Mouse (Mus musculus) naive thymus-derived CD4-positive, alpha-beta T cell, adult 2 months (primary cell): ENCODE results near the gene Ccdc85c.
A peak's percentile ranks its signal among the peaks of the same experiment; 100 is the strongest.

Source experiments
- DNase-seq: peaks from one replicate; pipeline ENCODE4 v3.0.0-alpha.2; 2011; ENCODE audit warnings: low read depth

Gene Ccdc85c

DNA sequence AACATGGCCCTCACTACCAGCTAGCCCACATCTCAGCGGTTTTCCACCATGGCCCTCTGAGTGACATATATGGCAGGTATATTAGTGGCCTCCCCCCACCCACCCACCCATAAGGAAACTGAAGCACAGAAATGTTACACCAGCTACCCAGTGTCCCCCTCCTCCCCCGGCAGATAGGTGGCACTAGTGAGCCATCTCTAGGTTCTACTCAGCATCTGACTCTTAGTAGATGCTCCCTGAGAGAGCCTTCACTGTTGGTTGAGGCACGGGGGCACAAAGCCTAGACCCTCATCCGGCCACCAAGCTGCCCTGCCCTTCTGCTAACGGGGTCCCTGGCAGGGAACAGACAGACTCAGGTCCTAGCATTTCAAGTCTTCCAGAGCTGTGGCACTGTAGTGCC is 57.7 kb downstream of the Ccdc85c start:
- peak; percentile 43 for DNase-seq

DNA sequence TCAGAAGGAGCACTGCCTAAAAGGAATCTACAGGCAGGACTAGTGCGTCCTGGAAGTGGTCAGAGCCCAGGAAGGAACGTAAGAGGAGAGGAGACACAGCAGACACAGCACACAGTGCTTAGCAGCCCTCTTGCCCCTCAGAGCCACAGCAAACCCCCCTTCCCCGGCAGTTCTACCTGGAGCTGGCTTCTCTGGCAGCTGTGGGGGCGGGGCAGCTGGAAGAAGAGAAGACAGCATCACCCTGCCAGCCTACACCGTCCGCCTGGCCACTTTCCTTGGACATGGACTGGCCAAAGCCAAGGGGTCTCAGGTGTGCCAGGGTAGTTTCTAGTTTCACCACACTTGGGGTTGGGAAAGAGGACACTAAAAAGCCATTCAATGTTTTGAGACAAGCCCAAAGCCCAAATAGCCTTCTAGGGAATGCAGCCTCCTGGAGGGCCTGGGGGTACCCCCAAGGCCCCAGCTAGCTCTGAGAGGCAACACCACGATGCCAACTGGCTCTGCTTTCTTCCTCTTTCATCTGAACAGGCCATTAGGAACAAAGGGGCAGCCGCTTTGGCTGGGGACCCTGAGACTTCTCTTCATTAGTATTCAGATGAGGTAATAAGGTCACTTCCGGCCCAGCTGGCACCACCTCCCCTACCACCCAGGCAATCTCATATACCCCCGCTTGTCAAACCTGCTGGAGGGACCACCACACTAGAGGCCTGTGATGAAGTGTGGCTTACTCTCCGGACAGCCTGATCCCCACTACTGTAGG is 58.4 kb downstream of the Ccdc85c start:
- DNase-seq = no peak

DNA sequence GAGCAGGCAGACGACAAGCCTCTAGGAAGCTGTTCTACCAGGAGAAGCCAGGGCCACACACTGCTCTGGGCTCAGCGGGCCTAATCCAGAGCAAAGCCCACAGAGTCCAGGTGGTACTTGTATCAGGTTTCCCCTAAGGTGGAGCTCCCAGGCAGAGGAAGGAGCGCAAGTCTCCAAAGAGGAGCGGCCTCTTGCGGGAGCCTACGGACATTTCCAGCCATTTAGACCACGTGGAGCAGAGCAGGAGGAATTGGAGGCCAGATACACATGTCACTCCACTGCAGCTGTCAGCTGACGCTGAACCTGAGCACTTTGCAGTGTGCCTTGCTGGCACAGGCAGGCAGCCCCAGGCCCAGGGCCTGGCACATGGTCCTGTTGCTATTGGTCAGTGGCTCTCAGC is 60.1 kb downstream of the Ccdc85c start:
- DNase-seq = no peak

DNA sequence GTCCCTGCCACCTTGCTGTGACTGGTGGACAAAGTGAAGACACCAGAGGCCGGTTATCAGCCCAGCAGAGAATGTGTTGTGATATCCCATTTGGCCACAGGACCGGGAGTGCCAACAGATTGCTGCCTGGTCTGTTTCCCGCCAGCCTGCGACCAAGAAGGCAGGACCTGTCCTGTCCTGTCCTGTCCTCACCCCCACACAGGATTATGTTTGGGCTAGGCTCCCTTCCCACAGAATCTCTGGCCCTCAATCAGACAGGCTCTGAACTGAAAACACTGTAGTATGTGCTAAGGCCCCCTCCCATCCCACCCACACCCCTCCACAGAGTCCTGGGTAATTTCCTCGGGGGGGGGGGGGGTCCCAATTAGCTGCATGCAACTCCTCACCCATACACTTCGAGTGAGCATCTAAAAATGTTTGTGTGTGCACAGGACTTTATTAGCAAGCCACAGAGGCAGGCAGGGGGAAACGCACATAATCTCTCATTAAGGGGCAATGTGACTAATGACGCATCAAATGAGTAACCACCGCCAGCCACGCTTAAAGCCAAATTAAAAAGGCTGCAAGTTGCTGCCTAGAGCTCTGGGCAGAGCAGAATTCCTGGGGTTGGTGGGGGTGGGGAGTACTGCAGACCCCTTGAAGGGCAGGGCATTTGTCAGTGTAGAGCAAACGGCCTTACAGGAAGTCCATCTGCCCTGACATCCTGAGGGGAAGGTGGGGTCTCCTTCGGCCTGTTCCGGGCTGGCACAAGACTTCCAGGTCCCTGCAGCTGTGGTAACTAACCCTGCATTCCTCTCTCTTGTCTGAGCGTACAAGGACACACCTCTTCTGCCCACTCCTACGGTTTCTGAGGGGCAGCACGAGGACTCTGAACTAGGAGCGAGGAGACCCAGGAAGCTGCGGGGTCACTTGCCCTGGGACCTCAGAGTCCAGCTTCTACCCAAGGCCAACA is 61.9 kb downstream of the Ccdc85c start:
- DNase-seq = no peak

DNA sequence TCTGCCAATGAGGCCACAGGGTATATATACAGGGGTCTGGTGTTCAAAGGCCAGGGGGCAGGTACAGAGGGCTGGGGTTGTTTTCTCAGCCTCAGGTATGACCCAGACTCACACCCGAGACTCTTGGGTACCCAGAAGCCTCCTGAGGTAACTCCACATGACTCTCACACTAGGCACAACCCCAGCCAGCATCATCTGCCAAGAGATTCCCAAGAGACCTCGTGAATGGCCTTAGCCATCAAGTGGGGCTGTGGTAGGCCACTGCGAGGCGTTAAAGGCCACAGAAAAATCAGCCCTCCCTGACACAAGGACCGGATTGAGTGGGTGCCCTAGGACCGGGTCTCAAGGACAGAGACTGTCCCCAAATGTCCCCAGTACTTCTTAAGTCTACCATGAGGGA is 62.7 kb downstream of the Ccdc85c start:
- DNase-seq = no peak

DNA sequence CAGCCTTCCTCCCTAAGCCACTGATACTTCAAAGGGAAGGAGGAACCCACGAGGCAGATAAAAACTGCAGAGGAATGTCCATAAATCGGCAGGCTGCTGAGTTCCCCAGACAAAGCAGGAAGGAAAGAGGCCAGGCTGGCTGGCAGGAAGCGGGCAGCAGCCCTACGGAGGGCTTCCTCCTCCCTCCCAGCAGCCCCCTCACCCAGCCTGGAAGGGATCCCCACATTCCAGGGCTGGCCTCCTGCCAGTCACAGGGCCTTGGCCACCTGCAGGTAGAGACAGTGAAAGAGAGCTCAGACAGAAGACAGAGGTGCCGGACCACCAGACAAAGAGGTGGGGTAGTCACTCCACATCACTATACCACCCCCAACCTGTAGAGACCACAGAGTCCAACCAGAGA is 63.2 kb downstream of the Ccdc85c start:
- no peak for DNase-seq

DNA sequence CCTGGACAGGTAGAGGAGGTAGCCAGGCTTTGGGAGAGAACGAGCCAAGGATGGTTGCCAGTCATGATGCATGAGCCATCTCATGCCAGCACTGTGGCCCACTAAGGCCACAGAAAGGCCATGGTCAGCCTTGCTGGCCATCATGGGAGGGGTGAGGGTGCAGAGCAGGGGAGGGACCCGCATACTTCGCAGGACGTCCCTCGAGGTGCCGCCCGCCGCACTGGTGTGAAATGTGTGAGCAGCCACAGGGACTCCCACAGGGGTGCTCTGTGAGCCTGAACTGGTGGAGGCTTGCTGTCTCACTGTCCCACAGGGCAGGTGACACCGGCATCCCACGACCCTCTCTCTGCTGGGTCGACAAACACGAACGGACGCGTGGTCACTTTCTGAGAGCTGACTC is 64.6 kb downstream of the Ccdc85c start:
- DNase-seq = no peak

DNA sequence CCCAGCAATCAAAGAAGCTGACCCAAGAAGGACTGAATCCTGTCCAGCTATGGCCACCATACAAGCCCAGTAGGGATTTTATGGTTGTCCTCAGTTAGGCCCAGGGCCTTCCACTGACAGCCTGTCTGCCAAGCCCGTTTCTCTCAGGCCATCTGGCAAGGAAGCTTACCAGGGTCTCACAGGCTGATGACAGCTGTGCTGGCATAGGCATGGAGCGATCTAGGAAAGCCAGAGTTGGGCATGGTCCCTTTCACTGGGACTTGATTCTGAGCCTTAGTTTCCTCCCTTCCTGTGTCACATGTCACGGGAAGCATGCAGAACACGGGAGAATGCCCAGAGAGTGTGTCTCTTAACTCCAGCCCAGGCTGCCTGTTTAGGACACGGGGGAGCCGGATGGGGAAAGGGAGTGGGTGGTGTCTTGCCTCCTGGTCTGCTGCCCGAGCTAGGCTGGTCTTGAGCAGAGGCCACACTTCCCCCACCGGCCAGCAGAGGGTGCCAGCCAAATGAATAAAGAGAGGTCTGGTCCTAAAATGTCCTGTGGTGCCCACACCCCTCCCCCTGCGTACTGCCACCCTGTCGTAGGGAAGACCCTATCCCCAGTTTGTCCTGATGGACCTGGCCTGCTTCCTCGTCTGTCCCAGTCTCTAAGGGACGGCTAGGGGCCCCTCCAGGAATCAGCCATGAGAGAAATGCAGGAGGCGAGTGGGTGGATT is 66.3 kb downstream of the Ccdc85c start:
- DNase-seq = peak; percentile 59

DNA sequence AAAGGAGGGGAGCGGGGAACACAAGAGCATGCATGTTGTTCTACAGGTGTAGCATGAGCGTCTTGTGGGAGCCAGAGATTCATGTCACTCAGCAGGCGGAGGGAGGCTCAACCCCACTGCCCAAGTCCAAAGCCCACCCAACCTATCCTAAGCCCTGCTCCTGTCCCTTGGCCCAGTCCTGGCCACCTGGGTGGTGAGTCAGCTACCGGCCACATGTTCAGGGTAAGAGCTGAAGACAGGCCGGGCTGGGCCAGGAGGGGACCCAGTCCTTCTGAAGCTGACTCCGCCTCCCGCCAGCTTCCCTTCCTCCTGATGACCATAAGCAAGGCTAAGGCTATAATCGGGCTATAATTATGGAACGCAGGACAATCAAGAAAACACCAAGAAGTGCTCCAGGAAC is 67.0 kb downstream of the Ccdc85c start:
- DNase-seq = no peak

DNA sequence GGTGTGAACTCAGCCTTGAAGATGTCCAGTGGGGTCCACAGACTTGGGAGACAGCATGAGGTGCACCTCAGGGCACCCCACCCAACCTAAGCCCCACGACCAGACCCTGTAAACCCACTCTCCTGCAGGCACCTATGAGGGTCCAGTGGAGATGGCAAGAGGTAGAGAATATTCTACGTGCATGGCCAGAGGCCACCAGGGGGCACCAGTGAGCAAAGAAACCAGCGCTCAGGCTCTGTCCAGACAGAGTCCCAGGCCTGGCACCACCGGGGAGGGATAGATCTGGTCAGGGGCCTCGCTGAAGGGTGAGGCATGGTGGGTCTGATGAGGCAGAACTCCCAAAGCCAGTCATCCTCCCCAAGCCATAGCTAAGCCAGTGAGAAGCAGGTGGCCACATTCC is 68.6 kb downstream of the Ccdc85c start:
- DNase-seq = peak; percentile 73

DNA sequence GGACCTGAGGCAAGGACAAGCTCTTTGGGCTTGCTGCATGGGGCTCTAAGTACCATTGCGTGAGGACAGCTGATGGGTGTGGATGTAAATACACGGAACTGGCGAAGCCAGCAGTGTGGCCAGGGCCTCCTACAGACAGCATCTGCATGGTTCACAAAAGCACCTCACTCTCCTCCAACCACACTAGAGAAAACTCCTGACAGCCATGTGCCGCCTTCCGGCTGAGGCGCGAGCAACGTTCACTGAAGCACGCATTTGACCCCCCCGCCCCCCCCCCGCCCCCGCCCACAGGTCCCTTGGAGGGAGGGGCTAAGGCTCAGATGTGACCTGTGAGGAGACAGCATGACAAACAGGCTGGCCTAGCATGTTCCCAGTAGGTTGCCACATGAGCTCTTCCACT is 70.2 kb downstream of the Ccdc85c start:
- DNase-seq = no peak

DNA sequence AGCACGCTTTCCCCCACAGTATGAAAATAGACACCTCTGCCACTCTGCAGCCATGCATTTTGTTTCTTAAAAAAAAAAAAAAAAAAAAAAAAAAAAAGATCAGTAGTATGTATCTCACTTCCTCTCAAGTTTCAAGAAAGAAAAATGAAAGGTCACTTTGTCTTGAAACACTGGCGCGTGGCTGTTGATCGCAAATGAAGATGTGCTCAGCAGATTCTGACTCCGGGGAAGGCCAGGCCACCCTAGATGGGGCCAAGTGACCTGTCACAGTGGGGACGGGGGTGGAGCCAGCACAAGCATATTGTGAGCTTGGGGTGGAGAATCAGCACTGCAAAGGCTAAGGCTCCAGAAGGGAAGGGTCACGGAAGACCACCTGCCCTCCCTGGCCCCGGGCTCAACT is 71.3 kb downstream of the Ccdc85c start:
- DNase-seq = no peak

DNA sequence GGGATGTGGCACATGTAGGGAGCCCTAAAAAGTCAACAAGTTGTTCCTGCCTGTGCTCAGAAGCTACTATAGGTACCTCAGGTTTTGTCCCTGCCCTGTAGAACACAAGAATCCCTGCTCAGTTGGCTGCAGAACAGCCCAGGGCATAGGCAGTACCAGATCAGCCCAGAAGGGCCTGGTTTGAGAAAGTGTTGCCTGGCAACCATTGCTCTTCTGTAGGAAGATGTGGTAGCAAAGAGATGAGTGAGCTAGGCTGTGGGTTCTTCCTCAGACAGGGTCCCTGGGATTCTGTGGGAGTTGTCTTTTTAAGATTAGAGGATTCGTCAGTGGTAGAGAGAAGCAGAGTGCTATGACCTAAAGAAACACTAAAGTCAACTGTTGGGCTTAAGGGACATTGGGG is 75.1 kb downstream of the Ccdc85c start:
- DNase-seq = no peak

DNA sequence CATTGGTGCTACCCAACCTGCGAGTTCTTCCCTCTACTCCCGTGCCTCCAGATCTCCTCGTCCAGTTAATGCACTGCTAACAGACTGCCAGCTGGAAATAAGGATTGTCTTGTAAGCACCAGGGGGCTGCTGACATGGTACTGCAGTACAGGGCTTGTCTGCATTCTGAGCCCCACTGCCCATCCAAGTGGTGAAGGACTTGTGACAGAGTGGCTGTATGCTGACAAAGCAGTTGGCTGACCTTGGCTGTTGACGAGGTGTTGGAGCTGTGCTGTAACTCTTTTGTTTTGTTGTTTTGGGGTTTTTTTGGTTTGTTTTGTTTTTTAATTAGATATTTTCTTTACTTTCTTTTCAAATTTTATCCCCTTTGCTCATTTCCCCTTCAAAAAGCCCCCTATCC is 76.8 kb downstream of the Ccdc85c start:
- DNase-seq = no peak

DNA sequence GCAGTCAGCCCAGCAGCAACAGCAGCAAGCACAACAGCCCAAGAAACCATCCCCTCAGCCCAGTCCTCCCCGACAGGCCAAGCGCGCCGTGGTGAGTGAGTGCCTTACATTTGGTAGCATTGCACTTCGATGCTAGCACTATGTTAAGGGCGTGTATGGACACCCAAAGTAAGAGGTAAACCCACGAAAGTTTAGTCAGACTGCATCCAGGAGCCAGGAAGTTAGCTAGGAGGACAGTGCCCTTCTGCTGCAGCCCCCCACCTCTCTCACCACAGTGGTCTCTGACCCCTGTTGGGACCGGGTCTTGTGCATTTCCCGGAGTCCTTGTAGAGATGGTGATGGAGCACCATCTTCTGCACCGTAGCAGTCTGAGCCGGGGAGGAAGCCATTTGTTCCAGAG is 79.5 kb downstream of the Ccdc85c start:
- DNase-seq = no peak

DNA sequence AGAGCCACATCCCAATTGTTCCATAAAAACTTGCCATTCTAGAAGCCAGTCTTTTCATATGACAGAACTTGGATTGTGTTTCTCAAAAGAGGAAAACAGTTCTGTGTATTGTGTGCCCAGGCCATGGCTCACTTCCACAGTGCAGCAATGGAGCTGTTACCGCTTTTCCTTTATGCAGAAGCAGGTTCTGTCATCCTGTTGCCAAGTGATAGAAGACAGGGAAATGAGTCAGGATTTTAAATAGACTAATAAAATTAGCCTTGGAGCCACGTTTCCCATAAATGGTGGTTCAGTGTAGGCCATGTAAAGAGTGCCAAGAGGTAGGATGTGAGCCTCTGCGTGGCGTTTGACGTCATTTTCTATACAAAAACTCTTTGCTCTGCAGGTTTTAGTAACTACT is 81.3 kb downstream of the Ccdc85c start:
- DNase-seq = no peak

DNA sequence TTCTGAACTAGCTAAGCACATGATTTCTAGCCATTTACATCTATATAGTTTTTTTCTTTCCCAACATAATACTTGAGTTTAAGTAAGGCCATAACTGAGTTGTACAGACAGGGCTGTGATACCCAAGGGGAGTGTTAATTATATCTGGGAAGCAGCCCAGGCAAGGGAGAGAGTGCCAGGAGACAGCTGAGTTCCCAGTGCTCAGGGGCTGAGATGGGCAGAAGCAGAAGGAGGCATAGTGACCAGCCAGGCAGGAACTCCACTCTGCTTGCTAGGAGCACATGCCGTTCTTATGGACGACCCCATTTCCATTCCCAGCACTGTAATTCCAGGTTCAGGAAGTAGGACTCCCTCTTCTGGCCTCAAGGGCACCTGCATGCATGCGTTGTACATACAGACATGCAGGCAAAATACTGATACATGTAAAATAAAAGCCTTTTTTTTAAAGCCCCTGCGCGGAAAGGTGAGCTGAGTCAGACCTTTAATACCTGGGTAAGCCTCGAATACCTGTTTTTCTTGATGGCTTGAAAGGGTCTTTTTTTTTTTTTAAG is 87.6 kb downstream of the Ccdc85c start:
- DNase-seq = no peak

DNA sequence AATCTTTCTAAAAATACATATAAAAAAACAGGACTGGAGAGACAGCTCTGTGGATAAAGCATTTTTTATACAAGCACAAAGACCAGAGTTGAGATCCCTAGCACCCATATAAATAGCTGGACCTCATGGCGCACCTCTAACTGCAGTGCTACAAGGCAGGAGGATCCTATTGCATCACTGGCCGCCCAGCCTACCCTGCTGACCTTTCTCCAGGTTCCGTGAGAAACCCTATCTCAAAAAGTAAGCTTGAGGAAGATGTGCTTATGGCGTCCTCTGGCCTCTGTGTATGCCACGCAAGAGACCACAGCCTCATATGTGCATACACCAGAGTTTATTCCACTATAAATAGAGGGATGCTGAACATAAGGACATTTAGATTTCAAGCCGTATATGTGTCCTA is 93.5 kb downstream of the Ccdc85c start:
- no peak for DNase-seq

DNA sequence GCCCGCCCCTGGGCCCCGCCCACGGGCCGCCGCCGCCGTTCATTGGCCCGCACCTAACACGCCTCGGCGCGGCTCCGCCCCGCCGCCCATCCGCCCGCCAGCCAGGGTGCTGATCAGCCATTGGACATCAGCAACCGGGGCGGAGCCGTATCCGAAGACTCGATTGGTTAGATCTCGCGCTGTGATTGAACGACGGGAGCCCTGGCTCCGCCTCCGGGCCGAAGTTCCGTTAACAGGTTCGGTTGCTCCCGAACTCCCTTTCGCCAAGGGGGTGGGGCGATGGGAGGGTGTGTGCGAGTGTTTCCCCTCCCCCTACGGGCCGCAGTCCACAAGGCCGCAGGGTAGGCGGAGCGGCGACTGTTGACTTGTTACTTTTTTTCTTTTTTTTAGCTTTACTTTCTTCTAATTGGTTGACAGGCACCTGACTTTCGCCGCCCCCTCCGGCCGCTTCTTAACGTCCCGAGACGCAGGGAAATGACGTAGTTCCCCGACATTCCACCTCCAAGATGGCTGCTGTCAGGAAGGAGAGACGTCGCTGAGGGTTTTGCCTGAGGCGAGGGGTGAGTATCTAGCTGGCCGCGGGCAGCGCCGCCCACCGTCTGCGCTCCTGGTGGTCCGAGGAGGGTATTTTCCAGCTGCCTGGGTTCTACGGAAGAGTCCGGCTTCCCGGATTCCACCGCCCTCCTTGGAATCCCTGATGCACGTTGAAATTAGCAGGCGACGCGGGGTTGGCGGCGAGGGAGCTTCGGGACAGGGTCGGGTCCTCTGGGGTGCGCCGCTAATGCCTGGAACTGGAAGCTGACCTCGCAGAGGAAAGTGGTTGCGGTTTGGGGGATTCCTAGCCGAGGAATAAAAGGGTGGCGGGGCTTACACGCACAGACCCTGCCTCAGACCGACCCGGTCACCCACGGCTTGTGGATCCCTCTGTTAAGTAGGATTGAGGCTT is 95.6 kb downstream of the Ccdc85c start, which contains the start of gene Ccnk:
Gene Ccnk (plus strand): TSS at position 259 of the 946 bp plus-strand sequence.
- peak; percentile 99 for DNase-seq

DNA sequence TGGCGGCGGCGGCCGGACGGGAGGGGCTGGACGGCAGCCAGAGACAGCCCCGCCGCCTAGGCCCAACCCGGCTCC is 96.1 kb downstream of the Ccdc85c start, which contains the start of gene Setd3:
Gene Setd3 (minus strand): TSS at position 69 of the 75 bp plus-strand sequence.
- DNase-seq = no peak

DNA sequence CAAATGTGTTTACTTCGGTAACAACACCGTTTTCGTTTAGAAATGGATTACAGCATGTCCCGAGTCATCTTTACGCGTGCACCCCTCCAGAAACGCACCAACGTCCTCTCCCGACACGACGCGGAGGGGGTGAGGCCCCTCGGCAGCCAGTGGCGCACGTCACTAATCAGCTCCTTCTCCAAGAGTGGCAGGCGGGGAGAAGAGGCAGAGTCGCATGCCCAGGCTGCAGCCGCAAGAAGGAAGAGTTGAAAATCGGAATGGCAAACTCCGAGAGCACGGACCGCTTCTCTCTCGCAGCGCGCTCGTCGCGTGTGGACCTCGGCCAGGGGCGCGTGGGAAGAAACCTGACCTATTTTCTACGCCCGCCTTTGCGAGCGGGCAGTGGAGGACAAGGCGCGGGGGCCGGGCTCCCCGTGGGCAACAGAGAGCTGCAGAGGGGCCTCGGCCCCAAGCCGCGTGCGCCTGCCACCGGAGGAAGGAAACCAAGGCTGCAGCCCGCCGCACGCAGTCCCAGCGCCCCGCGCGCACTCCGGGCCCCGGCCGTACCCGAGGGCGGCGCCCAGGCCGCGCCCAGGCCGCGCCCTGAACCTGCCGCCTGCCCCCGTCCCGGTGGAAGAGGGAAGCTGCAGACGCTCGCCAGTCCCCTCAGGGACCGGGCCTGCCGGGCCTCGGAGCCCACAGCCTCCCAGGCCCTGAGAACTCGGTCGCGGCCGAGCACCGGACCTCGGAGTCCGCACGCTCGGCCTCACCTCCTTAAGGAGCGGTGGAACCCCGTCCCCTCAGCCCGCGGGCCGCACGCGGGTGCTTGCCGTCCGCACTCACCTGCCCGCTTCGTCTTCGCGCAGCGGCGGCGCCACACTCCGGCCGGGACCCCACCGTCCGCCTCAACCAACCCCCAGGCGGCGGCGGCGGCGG is 96.6 kb downstream of the Ccdc85c start:
- DNase-seq = peak; percentile 76
